Mouse (Mus musculus): Measurements from ENCODE around the gene Smg7. TPM values are rescaled to one million over a fixed set of nuclear protein-coding genes. Genes with fewer than 3 reads are reported as not detected.

The Smg7 gene
- polyA plus RNA-seq, 1 experiment from 2014 or later: 27.3 TPM

DNA sequence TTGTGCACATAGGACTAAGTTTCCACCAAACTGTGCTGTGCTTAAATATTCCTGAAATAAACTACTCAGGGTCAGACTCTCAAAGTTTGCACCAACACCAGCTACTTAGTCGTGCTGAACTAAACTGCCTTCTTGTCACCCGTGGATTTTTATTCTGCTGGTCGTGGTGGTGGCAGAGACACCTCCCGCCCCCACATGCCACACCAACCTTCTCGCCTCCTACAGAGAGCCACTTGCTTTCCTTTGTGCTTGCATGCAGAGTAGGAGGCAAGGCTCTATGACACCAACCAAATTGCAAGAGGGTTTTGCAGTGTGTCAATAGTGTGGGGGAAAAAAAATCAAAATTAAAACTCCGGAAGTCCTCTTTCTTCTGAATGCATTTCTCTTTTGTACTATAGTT, 82.9 kb downstream of the Smg7 start:
- Histone ChIP-seq H3K4me1 (ENCODE audit: control insufficient read depth, insufficient read depth, low read depth, low read length) (peaks cover 22% of the 10 kb centered on the region), H3K27me3 (replicated peaks; ENCODE audit: control insufficient read depth, insufficient read depth, low read length) (no peaks in the 10 kb centered on the region), H3K4me2 (ENCODE audit: low read length) (no peak overlapping the region), H3K9me3 (ENCODE audit: control insufficient read depth, low read length) (no peaks in the 10 kb centered on the region), H3K9ac (ENCODE audit: low read depth, low read length) (no peak overlapping the region), H3K4me3 (ENCODE audit: low read length) (no peak overlapping the region), H3K27ac (ENCODE audit: low read depth, low read length) (no peak overlapping the region), H3K36me3 (ENCODE audit: control insufficient read depth, insufficient read depth, low read length) (no peaks in the 10 kb centered on the region)
- 81% methylated on average over 6 of the region's 6 CpGs for WGBS
- ATAC-seq: no peak

DNA sequence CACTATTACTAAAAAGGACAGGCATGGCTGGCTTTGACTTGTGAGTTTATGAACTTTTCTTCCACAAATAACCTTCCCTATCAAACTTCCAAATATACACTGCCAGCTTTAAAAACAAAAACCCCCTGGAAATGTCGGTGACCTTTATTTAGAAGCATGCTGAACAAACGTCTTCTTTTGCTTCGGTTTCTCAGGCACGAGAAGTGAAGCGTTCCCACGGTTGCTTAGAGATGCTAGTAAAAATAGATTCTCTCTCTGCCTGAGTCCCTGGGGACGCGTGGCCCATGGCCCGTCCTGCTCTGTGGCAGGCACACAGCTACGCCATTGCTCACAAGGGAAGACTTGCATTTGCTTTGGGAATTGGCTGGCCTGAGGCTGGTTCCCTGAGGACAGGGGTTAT, 84.7 kb downstream of the Smg7 start:
- peak overlapping the region; percentile 63 for H3K27ac ChIP-seq (ENCODE audit: low read depth, low read length)
- 0 out of 2 replicates have a peak, but pooled peaks have one; percentile 37 for ATAC-seq
- no peaks in the 10 kb centered on the region for H3K36me3 ChIP-seq (ENCODE audit: control insufficient read depth, insufficient read depth, low read length)

GRCm38 (mm10) chr1:152817027-152817769, 85.2 kb downstream of the Smg7 start:
- Histone ChIP-seq H3K4me1 (ENCODE audit: control insufficient read depth, insufficient read depth, low read depth, low read length) (peaks cover 22% of the 10 kb centered on the region), H3K27ac (ENCODE audit: low read depth, low read length) (peak overlapping the region; percentile 63), H3K4me3 (ENCODE audit: low read length) (no peak overlapping the region), H3K9ac (ENCODE audit: low read depth, low read length) (no peak overlapping the region), H3K4me2 (ENCODE audit: low read length) (no peak overlapping the region), H3K36me3 (ENCODE audit: control insufficient read depth, insufficient read depth, low read length) (no peaks in the 10 kb centered on the region), H3K9me3 (ENCODE audit: control insufficient read depth, low read length) (no peaks in the 10 kb centered on the region), H3K27me3 (replicated peaks; ENCODE audit: control insufficient read depth, insufficient read depth, low read length) (no peaks in the 10 kb centered on the region)
- WGBS: 17% methylated on average over 12 of the region's 12 CpGs
- no peak for ATAC-seq

More for the DNA sequence above, 84.7 kb downstream of the Smg7 start:
- H3K4me1 ChIP-seq (ENCODE audit: control insufficient read depth, insufficient read depth, low read depth, low read length): peaks cover 22% of the 10 kb centered on the region
- no peak overlapping the region for H3K4me3 ChIP-seq (ENCODE audit: low read length)
- no peaks in the 10 kb centered on the region for H3K9me3 ChIP-seq (ENCODE audit: control insufficient read depth, low read length)
- H3K27me3 ChIP-seq (replicated peaks; ENCODE audit: control insufficient read depth, insufficient read depth, low read length): no peaks in the 10 kb centered on the region
- WGBS: 7% methylated on average over 10 of the region's 10 CpGs
- H3K9ac ChIP-seq (ENCODE audit: low read depth, low read length): no peak overlapping the region
- H3K4me2 ChIP-seq (ENCODE audit: low read length): no peak overlapping the region

- WGBS: 22% methylated on average over 7 of the region's 7 CpGs
Observed at GRCm38 (mm10) chr1:152815265-152815701, 87.2 kb downstream of the Smg7 start.

DNA sequence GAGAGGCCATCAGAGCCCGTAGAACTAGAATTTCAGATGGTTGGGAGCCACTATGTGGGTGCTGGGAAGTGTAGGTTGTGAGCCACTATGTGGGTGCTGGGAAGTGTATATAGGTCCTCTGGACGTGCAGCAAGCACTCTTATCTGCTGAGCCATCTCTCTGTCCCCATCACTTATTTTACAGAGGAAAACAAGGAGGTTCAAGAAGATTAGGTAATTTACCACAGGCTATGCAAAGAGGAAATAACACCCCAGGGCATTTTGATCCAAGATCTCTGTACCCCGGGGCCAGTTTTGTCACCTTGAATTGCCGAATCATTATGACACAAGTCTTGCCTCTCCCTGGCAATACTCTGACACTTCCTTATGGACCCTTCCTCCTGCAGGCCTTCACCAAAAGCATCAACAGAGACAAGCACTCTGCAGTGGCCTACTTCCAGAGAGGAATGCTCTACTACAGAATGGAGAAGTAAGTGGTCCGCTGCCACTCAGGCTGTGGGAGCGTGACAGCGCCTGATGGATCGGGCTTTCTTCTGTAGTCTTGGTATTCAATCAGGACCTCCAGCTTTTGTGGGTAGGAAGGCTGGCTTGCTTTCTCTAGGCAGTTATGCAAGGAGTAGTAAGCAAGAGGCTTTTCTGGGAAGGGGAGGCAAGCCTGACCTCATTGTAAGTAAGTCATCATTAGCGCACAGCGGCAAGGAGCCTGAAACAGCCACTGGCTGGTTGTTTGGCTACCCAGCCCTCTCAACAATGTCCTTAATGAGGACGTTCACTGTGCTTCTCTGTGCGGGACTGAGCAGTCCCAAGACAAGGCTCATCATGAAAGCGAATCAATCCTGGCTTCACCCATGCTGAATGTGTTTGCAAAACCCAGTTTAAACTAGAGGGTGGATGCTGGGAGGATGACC, 91.7 kb downstream of the Smg7 start:
- peaks cover under 1% of the 10 kb centered on the region for H3K4me1 ChIP-seq (ENCODE audit: control insufficient read depth, insufficient read depth, low read depth, low read length)
- ATAC-seq: no peak

More at GRCm38 (mm10) chr1:152815265-152815701, 87.2 kb downstream of the Smg7 start:
- H3K27ac ChIP-seq (ENCODE audit: low read depth, low read length): no peak overlapping the region
- H3K4me2 ChIP-seq (ENCODE audit: low read length): no peak overlapping the region
- H3K9me3 ChIP-seq (ENCODE audit: control insufficient read depth, low read length): no peaks in the 10 kb centered on the region
- ATAC-seq: peak; percentile 90
- H3K9ac ChIP-seq (ENCODE audit: low read depth, low read length): no peak overlapping the region
- H3K27me3 ChIP-seq (replicated peaks; ENCODE audit: control insufficient read depth, insufficient read depth, low read length): no peaks in the 10 kb centered on the region
- peaks cover 22% of the 10 kb centered on the region for H3K4me1 ChIP-seq (ENCODE audit: control insufficient read depth, insufficient read depth, low read depth, low read length)
- H3K36me3 ChIP-seq (ENCODE audit: control insufficient read depth, insufficient read depth, low read length): no peaks in the 10 kb centered on the region
- no peak overlapping the region for H3K4me3 ChIP-seq (ENCODE audit: low read length)

DNA sequence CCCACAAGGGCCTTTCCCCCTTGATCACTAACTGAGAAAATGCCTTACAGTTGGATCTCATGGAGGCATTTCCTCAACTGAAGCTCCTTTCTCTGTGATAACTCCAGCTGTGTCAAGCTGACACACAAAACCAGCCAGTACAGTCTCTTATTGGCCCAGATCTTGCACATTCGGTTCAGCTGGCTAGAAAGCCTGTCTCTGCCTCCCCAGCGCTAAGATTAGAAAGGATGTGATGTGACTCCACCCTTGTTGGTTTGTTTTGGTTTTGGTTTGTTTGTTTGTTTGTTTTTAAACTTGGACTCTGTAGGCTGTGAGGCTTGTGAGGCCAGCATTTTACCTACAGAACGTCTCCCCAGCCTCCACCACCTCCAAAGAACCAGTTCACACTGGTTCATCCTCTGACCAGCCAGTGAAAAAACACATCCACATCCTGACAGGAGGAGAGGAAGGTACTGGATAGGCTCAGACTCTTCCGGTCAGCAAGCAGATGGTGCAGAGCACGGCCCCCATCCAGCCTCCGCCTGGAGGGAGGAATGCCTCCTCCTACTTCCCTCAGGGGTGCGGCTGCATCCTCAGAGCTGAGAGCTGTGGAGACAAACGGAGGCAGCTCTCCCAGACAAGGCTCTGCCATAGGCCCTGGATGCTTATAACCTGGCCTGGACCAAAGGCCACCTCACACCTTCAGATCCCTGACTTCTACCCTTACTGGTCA, 92.7 kb downstream of the Smg7 start:
- 35% methylated on average over 8 of the region's 8 CpGs for WGBS

More for the DNA sequence above, 91.7 kb downstream of the Smg7 start:
- Histone ChIP-seq H3K9ac (ENCODE audit: low read depth, low read length) (no peak overlapping the region), H3K27ac (ENCODE audit: low read depth, low read length) (no peak overlapping the region), H3K9me3 (ENCODE audit: control insufficient read depth, low read length) (no peaks in the 10 kb centered on the region), H3K4me2 (ENCODE audit: low read length) (no peak overlapping the region), H3K4me3 (ENCODE audit: low read length) (no peak overlapping the region), H3K27me3 (replicated peaks; ENCODE audit: control insufficient read depth, insufficient read depth, low read length) (no peaks in the 10 kb centered on the region), H3K36me3 (ENCODE audit: control insufficient read depth, insufficient read depth, low read length) (no peaks in the 10 kb centered on the region)
- WGBS: 53% methylated on average over 13 of the region's 13 CpGs

DNA sequence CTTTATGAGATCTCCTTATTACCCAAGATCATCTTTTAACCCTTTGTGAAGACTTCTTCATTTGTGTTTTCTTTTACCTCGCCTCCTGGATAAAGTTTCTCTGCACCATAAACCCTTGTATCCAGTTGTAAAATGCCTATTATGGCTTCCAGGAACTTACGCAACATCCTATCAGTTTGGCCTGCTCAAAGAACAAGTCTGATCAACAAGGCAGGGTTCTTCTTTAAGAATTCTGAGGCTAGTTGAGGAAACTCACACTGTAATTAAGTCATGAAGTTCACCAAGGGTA, 94.1 kb downstream of the Smg7 start:
- Histone ChIP-seq H3K4me1 (ENCODE audit: control insufficient read depth, insufficient read depth, low read depth, low read length) (no peaks in the 10 kb centered on the region), H3K27me3 (replicated peaks; ENCODE audit: control insufficient read depth, insufficient read depth, low read length) (no peaks in the 10 kb centered on the region), H3K9ac (ENCODE audit: low read depth, low read length) (no peak overlapping the region), H3K4me3 (ENCODE audit: low read length) (no peak overlapping the region), H3K4me2 (ENCODE audit: low read length) (no peak overlapping the region), H3K27ac (ENCODE audit: low read depth, low read length) (no peak overlapping the region), H3K9me3 (ENCODE audit: control insufficient read depth, low read length) (no peaks in the 10 kb centered on the region), H3K36me3 (ENCODE audit: control insufficient read depth, insufficient read depth, low read length) (no peaks in the 10 kb centered on the region)
- ATAC-seq: no peak
- WGBS: 88% methylated on average over 2 of the region's 2 CpGs

More for the DNA sequence above, 92.7 kb downstream of the Smg7 start:
- Histone ChIP-seq H3K27ac (ENCODE audit: low read depth, low read length) (no peak overlapping the region), H3K27me3 (replicated peaks; ENCODE audit: control insufficient read depth, insufficient read depth, low read length) (no peaks in the 10 kb centered on the region), H3K4me2 (ENCODE audit: low read length) (no peak overlapping the region), H3K36me3 (ENCODE audit: control insufficient read depth, insufficient read depth, low read length) (no peaks in the 10 kb centered on the region), H3K9me3 (ENCODE audit: control insufficient read depth, low read length) (no peaks in the 10 kb centered on the region), H3K4me3 (ENCODE audit: low read length) (no peak overlapping the region), H3K4me1 (ENCODE audit: control insufficient read depth, insufficient read depth, low read depth, low read length) (no peaks in the 10 kb centered on the region), H3K9ac (ENCODE audit: low read depth, low read length) (no peak overlapping the region)
- peak; percentile 37; the same call in 1 of the 2 replicates for ATAC-seq

- H3K4me1 ChIP-seq (ENCODE audit: control insufficient read depth, insufficient read depth, low read depth, low read length): no peaks in the 10 kb centered on the region
- no peaks in the 10 kb centered on the region for H3K9me3 ChIP-seq (ENCODE audit: control insufficient read depth, low read length)
- H3K9ac ChIP-seq (ENCODE audit: low read depth, low read length): no peak overlapping the region
- no peak overlapping the region for H3K4me2 ChIP-seq (ENCODE audit: low read length)
- 85% methylated on average over 18 of the region's 18 CpGs for WGBS
- no peak overlapping the region for H3K27ac ChIP-seq (ENCODE audit: low read depth, low read length)
- H3K36me3 ChIP-seq (ENCODE audit: control insufficient read depth, insufficient read depth, low read length): no peaks in the 10 kb centered on the region
- no peak overlapping the region for H3K4me3 ChIP-seq (ENCODE audit: low read length)
- no peak for ATAC-seq
- no peaks in the 10 kb centered on the region for H3K27me3 ChIP-seq (replicated peaks; ENCODE audit: control insufficient read depth, insufficient read depth, low read length)
Observed at GRCm38 (mm10) chr1:152807619-152808391, 94.6 kb downstream of the Smg7 start.

Measured in hindbrain, embryonic 16.5 days (tissue).